Mouse (Mus musculus) olfactory bulb, adult 2 months (tissue): ENCODE data around the gene Fabp1.

Experiments used
- CTCF ChIP-seq: fragments of 200-500 bp; IDR thresholded peaks from 2 replicates; pipeline ENCODE4 v1.5.1; 2012; ENCODE audit warnings: low read depth, mild to moderate bottlenecking, low read length, moderate library complexity; ENCODE audit not compliant: insufficient read depth
- POLR2A ChIP-seq: fragments of 200-500 bp; IDR thresholded peaks from 2 replicates; pipeline ENCODE4 v1.6.1; 2012; ENCODE audit warnings: mild to moderate bottlenecking, low read depth, low read length, moderate library complexity; ENCODE audit not compliant: insufficient read depth

DNA sequence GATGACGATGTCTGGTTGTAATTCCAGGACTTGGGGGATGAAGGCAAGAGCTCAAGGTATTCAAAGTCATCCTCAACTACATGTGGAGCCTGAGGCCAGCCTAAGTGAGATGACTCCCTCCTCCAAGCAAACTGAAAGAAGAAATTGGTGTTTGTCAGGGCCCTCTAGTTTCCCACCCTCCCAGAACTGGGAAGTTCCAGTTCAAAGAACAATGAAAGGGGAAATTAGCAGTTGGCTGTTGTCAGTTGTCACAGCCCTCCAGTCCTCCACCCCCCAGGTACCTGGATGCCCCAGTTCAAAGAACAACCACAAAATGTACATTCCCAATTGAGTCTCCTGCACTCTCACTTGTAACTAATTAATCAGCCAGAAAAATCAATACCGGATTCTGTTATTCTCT lies 9.1 kb downstream of the Fabp1 start:
- TF ChIP-seq CTCF (no peak), POLR2A (no peak)
